Mouse (Mus musculus) kidney, embryonic 16.5 days (tissue): ENCODE data around the gene Nr2f6. TPM values are rescaled to one million over a fixed set of nuclear protein-coding genes. Genes with fewer than 3 reads are reported as not detected.

Experiments used
- ATAC-seq: fragments of 200-750 bp; cut with Nextera tagmentation; 2 replicates; pipeline ENCODE4 v1.8.0; 2017; ENCODE audit warnings: moderate TSS enrichment; ENCODE audit not compliant: low FRiP score, low TSS enrichment
- H3K27ac ChIP-seq: fragments of 300-500 bp; sonication (generic); 2 replicates; pipeline ENCODE4 v1.5.1; 2014; ENCODE audit warnings: low read length
- H3K27me3 ChIP-seq: fragments of 300-500 bp; sonication (generic); 2 replicates; pipeline ENCODE4 v1.6.1; 2014; ENCODE audit warnings: low read length, control low read depth, mixed read lengths; ENCODE audit not compliant: insufficient read depth
- H3K36me3 ChIP-seq: fragments of 300-500 bp; sonication (generic); 2 replicates; pipeline ENCODE4 v1.6.1; 2014; ENCODE audit warnings: low read length, control low read depth, mixed read lengths; ENCODE audit not compliant: insufficient read depth
- H3K4me1 ChIP-seq: fragments of 300-500 bp; sonication (generic); 2 replicates; pipeline ENCODE4 v1.6.1; 2014; ENCODE audit warnings: low read length, control low read depth, mixed read lengths; ENCODE audit not compliant: insufficient read depth
- H3K4me2 ChIP-seq: fragments of 300-500 bp; sonication (generic); replicated peaks from 2 replicates; pipeline ENCODE4 v1.6.1; 2014; ENCODE audit warnings: low read depth, low read length
- H3K4me3 ChIP-seq: fragments of 300-500 bp; sonication (generic); 2 replicates; pipeline ENCODE4 v1.5.1; 2014; ENCODE audit warnings: mild to moderate bottlenecking, low read length
- H3K9ac ChIP-seq: fragments of 300-500 bp; sonication (generic); replicated peaks from 2 replicates; pipeline ENCODE4 v1.6.1; 2014; ENCODE audit warnings: low read length
- H3K9me3 ChIP-seq: fragments of 300-500 bp; sonication (generic); 2 replicates; pipeline ENCODE4 v1.6.1; 2016; ENCODE audit warnings: low read length, control low read depth
- WGBS: fragments of 180-500 bp; shearing (Covaris S2); extraction: QIAGEN DNeasy Blood & Tissue Kit; methylation state at CpG from one replicate; pipeline ENCODE4 v1.1.7; 2014; 5-methylcytosine and 5-hydroxymethylcytosine counted together
- polyA plus RNA-seq: library from polyadenylated mRNA; unstranded; fragments of >200 nt; fragmentation: Nextera tagmentation; extraction: Ambion mirVana; gene quantifications from 2 replicates; pipeline ENCODE4 v1.2.1, GENCODE M21; 2015

Gene Nr2f6
- polyA plus RNA-seq, 1 experiment from 2014 or later, result 82.9 TPM

DNA sequence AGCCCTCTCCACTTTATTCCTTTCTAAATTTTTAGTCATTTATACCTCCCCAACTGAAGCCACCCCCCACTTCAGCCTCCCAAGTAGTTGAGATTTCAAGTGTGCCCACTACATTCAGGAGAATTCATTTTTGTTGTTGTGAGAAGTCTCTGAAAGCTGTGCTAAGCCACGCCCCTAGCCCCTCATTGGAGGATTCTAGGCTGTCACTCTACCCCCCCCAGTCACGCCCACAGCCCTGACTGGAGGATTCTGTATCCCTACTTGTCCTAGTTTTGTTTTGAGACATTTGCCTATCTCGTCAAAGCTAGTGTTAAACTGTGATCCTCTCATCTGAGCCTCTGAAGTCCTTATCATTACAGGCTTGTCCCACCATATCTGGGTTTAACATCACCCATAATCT is 11.1 kb upstream of the Nr2f6 start:
- peaks cover 15% of the 10 kb centered on the region for H3K4me1 ChIP-seq
- H3K4me3 ChIP-seq, result peak overlapping the region; percentile 29
- H3K27me3 ChIP-seq, result no peaks in the 10 kb centered on the region
- 14% methylated on average over 3 of the region's 3 CpGs for WGBS
- no peaks in the 10 kb centered on the region for H3K9me3 ChIP-seq
- no peak for ATAC-seq
- H3K9ac ChIP-seq, result no peak overlapping the region
- H3K36me3 ChIP-seq, result 0 out of 2 replicates have a peak, but pooled peaks cover 3% of the 10 kb centered on the region
- peak overlapping the region; percentile 43 for H3K4me2 ChIP-seq
- H3K27ac ChIP-seq, result no peak overlapping the region

DNA sequence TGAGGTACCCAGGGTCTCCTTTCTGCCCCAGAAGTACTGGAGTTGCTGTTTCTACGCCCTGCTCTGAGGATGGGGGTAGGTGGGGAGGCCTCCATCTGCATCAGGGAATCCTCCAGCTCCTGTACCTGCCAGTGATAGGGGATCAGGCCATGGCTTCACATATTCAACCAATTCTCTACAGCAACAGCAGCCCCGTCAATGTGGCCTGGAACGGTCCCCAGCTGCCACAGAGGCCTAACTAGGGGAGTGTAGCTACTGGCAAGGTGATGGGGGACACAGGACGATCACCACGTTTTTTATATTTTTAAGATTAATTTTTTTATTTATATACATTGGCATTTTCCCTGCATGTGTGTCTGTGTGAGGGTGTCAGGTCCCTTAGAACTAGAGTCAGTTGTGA is 10.6 kb upstream of the Nr2f6 start:
- Histone ChIP-seq H3K9ac (no peak overlapping the region), H3K4me3 (no peak overlapping the region), H3K4me1 (peaks cover 10% of the 10 kb centered on the region), H3K9me3 (no peaks in the 10 kb centered on the region), H3K4me2 (no peak overlapping the region), H3K27me3 (no peaks in the 10 kb centered on the region), H3K36me3 (0 out of 2 replicates have a peak, but pooled peaks cover 4% of the 10 kb centered on the region), H3K27ac (no peak overlapping the region)
- WGBS, result 77% methylated on average over 5 of the region's 5 CpGs
- ATAC-seq, result no peak

DNA sequence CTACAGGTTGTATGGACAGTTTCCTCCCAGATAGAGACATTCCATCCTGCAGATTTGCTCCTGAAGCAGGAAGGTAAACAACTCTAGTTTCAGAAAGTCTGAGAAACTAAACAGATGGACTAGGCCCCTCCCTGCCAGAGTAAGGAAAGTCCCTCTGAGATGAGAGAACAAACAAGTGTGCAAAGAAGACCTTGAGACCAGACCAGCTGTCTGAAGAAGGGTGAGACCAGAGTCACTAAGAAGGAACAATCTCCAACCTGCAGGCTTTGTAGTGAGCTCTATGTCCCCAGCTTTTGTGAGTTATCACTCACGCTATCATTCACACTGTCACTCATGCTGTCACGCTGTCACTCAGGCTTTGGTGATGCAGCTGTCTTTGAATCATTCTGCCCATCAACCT is 9.9 kb upstream of the Nr2f6 start:
- Histone ChIP-seq H3K36me3 (0 out of 2 replicates have a peak, but pooled peaks cover 4% of the 10 kb centered on the region), H3K4me2 (no peak overlapping the region), H3K9me3 (no peaks in the 10 kb centered on the region), H3K9ac (no peak overlapping the region), H3K27me3 (no peaks in the 10 kb centered on the region), H3K4me1 (peaks cover 8% of the 10 kb centered on the region; the same call in 1 of the 2 replicates), H3K27ac (no peak overlapping the region), H3K4me3 (no peak overlapping the region)
- ATAC-seq, result no peak
- 92% methylated on average over 2 of the region's 2 CpGs for WGBS

DNA sequence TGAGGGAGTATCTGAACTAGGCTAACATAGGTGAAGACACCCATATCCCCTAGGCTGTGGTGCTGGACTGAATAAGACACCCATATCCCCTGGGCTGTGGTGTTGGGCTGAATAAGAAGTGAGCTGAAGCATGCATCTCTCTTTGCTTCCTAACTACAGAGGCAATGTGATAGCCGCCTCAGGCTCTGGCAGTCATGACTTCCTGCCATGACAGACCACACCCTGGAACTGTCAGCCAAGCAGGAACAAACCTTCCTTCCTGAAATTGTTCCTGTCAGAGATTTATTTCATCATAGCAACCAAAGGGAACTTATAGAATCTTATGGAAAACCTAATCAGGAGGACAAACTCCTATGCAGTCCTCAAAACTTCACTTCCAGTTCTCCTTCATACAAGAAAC is 6.5 kb upstream of the Nr2f6 start:
- 62% methylated on average over 1 of the region's 1 CpGs for WGBS
- no peak for ATAC-seq
- no peaks in the 10 kb centered on the region for H3K27me3 ChIP-seq

DNA sequence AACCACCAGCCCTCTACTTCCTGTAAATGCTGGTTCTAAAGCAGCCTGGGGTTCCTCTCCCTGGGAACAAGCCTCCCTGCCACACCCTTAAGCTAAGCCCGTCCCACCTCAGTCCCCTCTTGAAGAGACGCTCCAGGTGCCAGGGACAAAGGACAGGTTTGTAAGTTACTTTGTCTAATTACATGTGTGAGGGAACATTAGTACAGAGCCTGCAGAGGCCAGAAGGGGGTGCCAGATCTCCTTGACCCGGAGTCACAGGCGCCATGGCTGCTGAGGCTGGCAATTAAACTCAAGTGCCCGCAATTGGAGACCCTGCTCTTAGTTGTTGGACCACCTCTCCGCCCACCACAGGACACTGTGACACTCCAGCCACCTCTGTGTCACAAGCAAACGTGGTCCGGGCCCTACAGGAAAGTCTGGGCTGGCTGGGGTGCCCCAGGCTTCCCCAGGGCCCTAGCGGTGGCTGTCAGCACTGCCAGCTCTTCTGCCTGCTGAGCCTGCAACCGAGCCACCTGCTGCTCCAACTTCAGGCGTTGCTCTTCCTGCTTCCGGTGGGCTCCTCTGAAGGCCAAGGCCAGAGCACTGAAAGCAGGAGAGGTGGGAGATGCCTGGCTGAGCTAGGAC is 3.6 kb upstream of the Nr2f6 start:
- Histone ChIP-seq H3K9ac (no peak overlapping the region), H3K27me3 (no peaks in the 10 kb centered on the region), H3K4me2 (no peak overlapping the region), H3K27ac (no peak overlapping the region), H3K4me3 (no peak overlapping the region), H3K4me1 (peaks cover 17% of the 10 kb centered on the region), H3K9me3 (no peaks in the 10 kb centered on the region), H3K36me3 (0 out of 2 replicates have a peak, but pooled peaks cover 4% of the 10 kb centered on the region)
- no peak for ATAC-seq
- 69% methylated on average over 12 of the region's 12 CpGs for WGBS

More for the DNA sequence above, 6.5 kb upstream of the Nr2f6 start:
- no peak overlapping the region for H3K4me3 ChIP-seq
- no peak overlapping the region for H3K4me2 ChIP-seq
- no peak overlapping the region for H3K27ac ChIP-seq
- H3K4me1 ChIP-seq, result peaks cover 10% of the 10 kb centered on the region
- H3K9me3 ChIP-seq, result no peaks in the 10 kb centered on the region
- H3K9ac ChIP-seq, result no peak overlapping the region
- H3K36me3 ChIP-seq, result 0 out of 2 replicates have a peak, but pooled peaks cover 4% of the 10 kb centered on the region

DNA sequence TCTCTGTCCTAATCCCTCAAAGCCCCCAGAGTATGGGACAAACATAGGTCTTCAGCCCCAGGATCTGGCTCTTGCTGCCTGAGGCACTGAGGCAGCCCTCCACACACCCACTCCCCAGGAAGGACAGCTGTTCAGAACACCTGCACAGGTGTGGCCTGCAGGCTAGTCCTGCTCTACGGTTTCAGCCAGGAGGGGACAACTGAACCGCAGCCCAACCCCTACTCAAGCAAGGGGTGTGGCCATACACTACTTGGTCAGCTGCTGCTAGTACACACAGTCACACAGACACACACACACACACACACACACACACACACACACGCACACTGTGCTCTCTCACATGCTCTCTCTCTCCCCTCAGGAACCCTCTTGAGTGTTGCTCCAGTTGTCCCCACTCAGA is 2.1 kb upstream of the Nr2f6 start:
- H3K4me2 ChIP-seq, result no peak overlapping the region
- peaks cover 30% of the 10 kb centered on the region for H3K4me1 ChIP-seq
- 0 out of 2 replicates have a peak, but pooled peaks cover 4% of the 10 kb centered on the region for H3K36me3 ChIP-seq
- no peak for ATAC-seq
- H3K27ac ChIP-seq, result peak overlapping the region; percentile 99
- H3K9me3 ChIP-seq, result no peaks in the 10 kb centered on the region
- WGBS, result 42% methylated on average over 3 of the region's 3 CpGs
- H3K27me3 ChIP-seq, result no peaks in the 10 kb centered on the region
- H3K4me3 ChIP-seq, result no peak overlapping the region
- H3K9ac ChIP-seq, result peak overlapping the region; percentile 94

DNA sequence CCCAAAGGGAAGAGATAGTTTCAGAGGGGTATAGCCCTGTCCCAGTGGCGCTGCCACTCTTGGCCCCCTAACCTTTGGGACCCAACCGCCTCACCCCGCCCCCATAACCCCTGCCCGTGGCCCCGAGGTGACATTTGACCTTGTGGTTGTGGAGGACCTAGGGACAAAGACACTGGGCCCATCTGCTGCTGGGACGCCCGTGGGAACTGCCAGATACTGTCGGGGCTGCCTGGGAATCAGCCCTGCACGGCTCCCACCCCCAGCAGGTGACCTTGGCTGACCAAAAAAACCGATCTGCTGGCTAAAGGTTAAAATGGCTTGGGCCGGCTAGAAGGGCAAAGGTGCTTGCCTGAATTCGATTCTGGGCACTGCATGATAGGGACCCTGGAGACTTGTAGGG is 1.6 kb upstream of the Nr2f6 start:
- Histone ChIP-seq H3K27ac (peak overlapping the region; percentile 99), H3K4me1 (peaks cover 35% of the 10 kb centered on the region), H3K4me3 (no peak overlapping the region), H3K4me2 (0 out of 2 replicates have a peak overlapping the region, but pooled peaks have one; percentile 12), H3K9me3 (no peaks in the 10 kb centered on the region), H3K36me3 (peaks cover 4% of the 10 kb centered on the region; the same call in 1 of the 2 replicates), H3K9ac (peak overlapping the region; percentile 94), H3K27me3 (no peaks in the 10 kb centered on the region)
- ATAC-seq, result no peak
- 18% methylated on average over 12 of the region's 12 CpGs for WGBS

DNA sequence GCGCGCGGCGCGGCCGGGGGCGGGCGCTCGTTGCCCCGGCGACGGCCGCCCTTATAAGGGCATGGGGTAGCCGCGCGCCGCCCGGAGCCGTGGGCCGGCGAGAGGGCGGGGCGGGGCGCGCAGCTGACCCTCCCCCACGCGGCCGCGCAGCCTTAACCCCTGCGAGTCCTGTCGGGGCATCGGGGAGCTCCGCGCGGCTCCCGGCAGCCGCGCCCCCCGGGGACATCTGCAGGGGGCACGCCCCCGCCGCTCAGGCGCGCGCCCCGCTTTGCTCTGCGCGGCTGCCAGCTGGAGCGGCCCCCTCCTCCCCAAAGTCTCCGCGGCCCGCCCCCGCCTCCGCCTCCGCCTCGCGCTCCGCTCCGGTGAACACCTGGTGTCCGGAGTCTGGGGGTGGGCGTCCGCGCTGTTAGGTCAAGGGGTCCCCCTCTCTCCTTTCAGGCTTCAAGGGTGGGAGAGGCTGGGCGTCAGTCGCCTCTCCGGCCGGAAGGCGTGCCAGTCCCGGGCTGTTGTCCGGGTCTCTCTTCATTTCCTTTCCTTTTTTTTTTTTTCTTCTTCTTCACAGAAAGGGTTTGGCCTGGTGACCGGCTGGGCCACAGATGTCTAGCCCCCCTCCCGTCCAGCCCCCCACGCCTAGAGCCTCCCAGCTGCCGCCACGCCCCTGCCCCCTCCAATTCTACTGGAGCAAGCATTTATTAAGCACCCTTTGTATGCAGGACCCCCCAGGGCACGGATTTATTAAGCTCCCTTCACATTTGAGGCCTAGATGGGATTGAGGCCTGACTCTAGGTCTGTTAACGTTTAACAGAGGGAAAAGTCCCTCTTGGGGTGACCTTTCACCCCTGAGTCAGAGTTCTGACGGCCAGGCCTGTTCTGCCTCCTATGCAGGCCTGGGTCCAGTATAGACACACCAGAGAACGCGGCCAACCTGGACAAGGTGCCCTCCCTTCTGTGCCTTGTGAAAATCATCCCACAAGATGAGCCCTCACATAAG is 506 bp upstream of the Nr2f6 start:
- Histone ChIP-seq H3K4me2 (peak overlapping the region; percentile 94), H3K9me3 (no peaks in the 10 kb centered on the region), H3K36me3 (peaks cover 12% of the 10 kb centered on the region), H3K4me1 (peaks cover 46% of the 10 kb centered on the region), H3K27ac (peak overlapping the region; percentile 99), H3K27me3 (no peaks in the 10 kb centered on the region), H3K4me3 (peak overlapping the region; percentile 75), H3K9ac (peak overlapping the region; percentile 94)
- WGBS, result 2% methylated on average over 63 of the region's 80 CpGs
- ATAC-seq, result peak; percentile 90

DNA sequence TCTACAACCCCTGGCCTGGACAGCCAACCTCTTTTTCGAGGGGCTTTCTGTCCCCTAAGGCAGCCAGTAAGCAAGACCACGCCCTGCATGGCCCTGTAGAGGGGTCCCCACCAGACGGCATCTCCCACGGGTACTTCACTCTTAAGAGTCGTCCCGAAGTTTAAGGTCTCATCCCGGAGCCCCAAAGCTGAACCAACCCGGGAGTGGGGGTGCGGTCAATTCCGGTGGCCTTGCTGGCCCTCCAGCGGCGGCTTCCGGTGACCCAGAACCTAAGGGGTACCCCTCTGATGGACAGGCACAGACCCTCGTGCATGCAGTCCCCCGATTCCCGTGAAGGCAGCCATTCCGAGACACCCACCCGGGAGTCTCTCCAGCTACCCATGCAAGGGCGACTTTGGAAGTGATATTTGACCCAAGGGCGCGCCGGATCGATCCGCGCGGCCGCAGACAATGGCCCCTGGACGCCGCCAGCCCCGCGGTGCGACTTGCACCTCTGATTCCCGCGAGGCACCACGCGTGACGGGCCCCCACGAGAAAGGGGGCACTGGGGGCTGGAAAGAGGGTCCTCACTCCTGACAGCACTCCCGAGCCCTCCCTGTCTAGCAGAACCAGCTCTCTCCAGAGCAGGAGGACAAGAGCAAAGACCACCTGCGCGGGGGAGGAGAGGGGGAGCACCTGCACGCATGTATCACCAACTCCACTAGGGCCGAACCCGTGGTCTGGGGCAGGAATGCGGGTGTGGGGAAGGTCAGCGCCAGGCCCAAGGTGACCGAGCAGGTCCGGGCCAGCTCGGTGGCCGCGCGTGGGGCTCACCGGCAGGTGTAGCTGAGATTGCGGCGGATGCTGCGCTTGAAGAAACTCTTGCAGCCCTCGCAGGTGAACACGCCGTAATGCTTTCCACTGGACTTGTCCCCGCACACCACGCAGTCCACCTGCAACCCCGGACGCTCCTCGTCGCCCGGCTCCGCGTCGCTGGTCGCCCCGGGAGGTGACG is 1.3 kb downstream of the Nr2f6 start:
- Histone ChIP-seq H3K27ac (peak overlapping the region; percentile 99), H3K9ac (peak overlapping the region; percentile 94), H3K27me3 (no peaks in the 10 kb centered on the region), H3K36me3 (peaks cover 21% of the 10 kb centered on the region), H3K4me1 (peaks cover 63% of the 10 kb centered on the region), H3K4me3 (peak overlapping the region; percentile 75), H3K9me3 (no peaks in the 10 kb centered on the region), H3K4me2 (peak overlapping the region; percentile 94)
- WGBS, result under 1% methylated on average over 72 of the region's 72 CpGs
- ATAC-seq, result no peak
